Mouse (Mus musculus): Measurements from ENCODE around the gene Cdh13. TPM values are rescaled to one million over a fixed set of nuclear protein-coding genes. Genes with fewer than 3 reads are reported as not detected.

The Cdh13 gene
- polyA plus RNA-seq, 1 experiment from 2014 or later, result 5.6 TPM

- H3K4me3 ChIP-seq (ENCODE audit: low read depth, low read length), result no peak overlapping the region
- no peaks in the 10 kb centered on the region for H3K4me1 ChIP-seq (replicated peaks; ENCODE audit: control insufficient read depth, insufficient read depth, low read length)
- WGBS, result 34% methylated on average over 11 of the region's 11 CpGs
- H3K36me3 ChIP-seq (ENCODE audit: control insufficient read depth, insufficient read depth), result no peaks in the 10 kb centered on the region
- no peak for ATAC-seq
- TF ChIP-seq CTCF (IDR thresholded peaks at IDR 0.05; ENCODE audit: low read depth), result no peak
- no peaks in the 10 kb centered on the region for H3K9me3 ChIP-seq (ENCODE audit: control insufficient read depth)
- H3K9ac ChIP-seq (ENCODE audit: low read depth, low read length), result no peak overlapping the region
- H3K27ac ChIP-seq (ENCODE audit: low read depth, low read length), result no peak overlapping the region
- no peak overlapping the region for H3K4me2 ChIP-seq (replicated peaks; ENCODE audit: low read depth)
- H3K27me3 ChIP-seq (replicated peaks; ENCODE audit: control insufficient read depth, insufficient read depth, low read length), result no peaks in the 10 kb centered on the region
Measured at GRCm38 (mm10) chr8:119020781-119021180, 737.2 kb downstream of the Cdh13 start.

- TF ChIP-seq CTCF (IDR thresholded peaks at IDR 0.05; ENCODE audit: low read depth), result no peak
- H3K9me3 ChIP-seq (ENCODE audit: control insufficient read depth), result no peaks in the 10 kb centered on the region
- 88% methylated on average over 11 of the region's 11 CpGs for WGBS
- no peak overlapping the region for H3K27ac ChIP-seq (ENCODE audit: low read depth, low read length)
- H3K36me3 ChIP-seq (ENCODE audit: control insufficient read depth, insufficient read depth), result no peaks in the 10 kb centered on the region
- no peaks in the 10 kb centered on the region for H3K4me1 ChIP-seq (replicated peaks; ENCODE audit: control insufficient read depth, insufficient read depth, low read length)
- H3K4me3 ChIP-seq (ENCODE audit: low read depth, low read length), result no peak overlapping the region
- no peak for ATAC-seq
- no peak overlapping the region for H3K9ac ChIP-seq (ENCODE audit: low read depth, low read length)
- no peaks in the 10 kb centered on the region for H3K27me3 ChIP-seq (replicated peaks; ENCODE audit: control insufficient read depth, insufficient read depth, low read length)
- no peak overlapping the region for H3K4me2 ChIP-seq (replicated peaks; ENCODE audit: low read depth)
Measured at GRCm38 (mm10) chr8:119021478-119021877, 737.9 kb downstream of the Cdh13 start.

DNA sequence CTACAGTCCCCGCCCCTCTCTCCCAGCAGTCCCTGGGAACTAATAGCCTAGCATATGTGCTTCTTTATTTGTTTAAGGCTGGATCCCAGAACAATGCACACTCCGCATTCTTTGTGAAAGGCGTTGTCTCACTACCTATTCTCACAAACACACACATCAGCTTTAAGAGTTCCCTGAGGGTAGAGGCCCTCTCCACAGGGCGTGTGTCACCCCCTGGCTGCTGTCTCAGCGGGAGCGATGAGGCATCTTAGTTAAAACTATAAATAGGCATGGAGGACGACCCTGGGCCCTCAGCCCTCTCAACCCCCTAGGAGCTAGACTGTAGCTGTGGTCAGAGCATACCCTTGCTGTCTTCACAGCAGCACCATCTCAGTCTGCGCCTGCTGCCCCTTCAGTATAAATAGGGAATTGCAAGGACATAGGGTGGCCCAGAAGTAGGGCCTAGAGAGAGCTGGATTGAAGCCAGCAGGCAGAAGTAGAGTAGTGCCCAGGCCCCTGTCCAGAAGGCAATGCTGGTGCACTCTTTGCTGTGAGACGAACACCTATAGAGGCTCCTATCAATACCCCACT lies 738.9 kb downstream of the Cdh13 start:
- WGBS, result 56% methylated on average over 9 of the region's 9 CpGs
- peak; percentile 43; the same call in 1 of the 2 replicates for TF ChIP-seq CTCF (IDR thresholded peaks at IDR 0.05; ENCODE audit: low read depth)
- H3K9ac ChIP-seq (ENCODE audit: low read depth, low read length), result no peak overlapping the region
- no peaks in the 10 kb centered on the region for H3K9me3 ChIP-seq (ENCODE audit: control insufficient read depth)
- ATAC-seq, result 0 out of 2 replicates have a peak, but pooled peaks have one; percentile 22
- H3K27me3 ChIP-seq (replicated peaks; ENCODE audit: control insufficient read depth, insufficient read depth, low read length), result no peaks in the 10 kb centered on the region
- no peaks in the 10 kb centered on the region for H3K36me3 ChIP-seq (ENCODE audit: control insufficient read depth, insufficient read depth)
- no peak overlapping the region for H3K4me3 ChIP-seq (ENCODE audit: low read depth, low read length)
- H3K27ac ChIP-seq (ENCODE audit: low read depth, low read length), result no peak overlapping the region
- H3K4me1 ChIP-seq (replicated peaks; ENCODE audit: control insufficient read depth, insufficient read depth, low read length), result no peaks in the 10 kb centered on the region
- H3K4me2 ChIP-seq (replicated peaks; ENCODE audit: low read depth), result no peak overlapping the region

DNA sequence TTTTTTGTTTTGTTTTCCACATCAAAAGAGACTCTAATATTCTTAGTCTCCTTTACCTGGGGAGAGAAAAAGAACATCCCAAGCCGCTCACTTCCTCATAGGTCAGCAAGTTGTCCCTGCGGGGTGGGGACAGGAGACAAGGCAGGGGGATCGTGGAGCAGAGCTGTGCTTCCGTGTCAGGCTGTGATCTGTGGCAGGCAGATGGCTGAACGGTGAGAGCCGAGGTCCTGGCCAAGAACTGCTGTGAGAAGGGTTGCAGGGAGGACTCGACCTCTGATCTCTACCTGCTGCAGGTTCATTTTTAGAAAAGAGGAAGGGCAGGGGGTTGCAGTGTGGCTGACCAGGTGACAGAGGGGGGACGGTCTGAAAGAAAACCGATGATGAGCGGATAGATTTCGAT lies 749.9 kb downstream of the Cdh13 start:
- H3K27me3 ChIP-seq (replicated peaks; ENCODE audit: control insufficient read depth, insufficient read depth, low read length), result no peaks in the 10 kb centered on the region
- no peak overlapping the region for H3K27ac ChIP-seq (ENCODE audit: low read depth, low read length)
- no peaks in the 10 kb centered on the region for H3K36me3 ChIP-seq (ENCODE audit: control insufficient read depth, insufficient read depth)
- TF ChIP-seq CTCF (IDR thresholded peaks at IDR 0.05; ENCODE audit: low read depth), result no peak
- no peaks in the 10 kb centered on the region for H3K4me1 ChIP-seq (replicated peaks; ENCODE audit: control insufficient read depth, insufficient read depth, low read length)
- 81% methylated on average over 11 of the region's 11 CpGs for WGBS
- H3K4me3 ChIP-seq (ENCODE audit: low read depth, low read length), result no peak overlapping the region
- no peak for ATAC-seq
- no peak overlapping the region for H3K9ac ChIP-seq (ENCODE audit: low read depth, low read length)
- H3K9me3 ChIP-seq (ENCODE audit: control insufficient read depth), result 0 out of 2 replicates have a peak, but pooled peaks cover 2% of the 10 kb centered on the region
- H3K4me2 ChIP-seq (replicated peaks; ENCODE audit: low read depth), result no peak overlapping the region

DNA sequence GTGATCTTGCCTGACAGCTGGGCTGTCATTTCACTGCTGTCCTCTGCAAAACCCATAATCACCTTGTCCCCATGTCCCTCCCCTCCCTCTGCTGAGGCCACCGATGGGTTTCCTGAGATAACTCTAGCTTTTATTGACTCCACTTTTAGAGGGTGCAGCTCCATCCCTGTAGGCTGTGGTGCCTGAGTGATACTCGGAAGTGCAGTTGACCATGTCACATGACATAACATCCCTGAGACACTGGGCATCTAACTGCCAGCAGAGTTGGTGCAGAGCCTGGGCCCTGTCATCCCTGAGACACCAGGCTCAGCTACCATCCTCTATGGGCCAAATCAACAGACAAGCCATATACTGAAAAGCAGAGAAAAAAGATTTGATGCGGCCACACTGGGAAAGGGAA lies 750.5 kb downstream of the Cdh13 start:
- ATAC-seq, result no peak
- no peaks in the 10 kb centered on the region for H3K27me3 ChIP-seq (replicated peaks; ENCODE audit: control insufficient read depth, insufficient read depth, low read length)
- no peak overlapping the region for H3K9ac ChIP-seq (ENCODE audit: low read depth, low read length)
- no peak overlapping the region for H3K27ac ChIP-seq (ENCODE audit: low read depth, low read length)
- 0 out of 2 replicates have a peak, but pooled peaks cover 2% of the 10 kb centered on the region for H3K9me3 ChIP-seq (ENCODE audit: control insufficient read depth)
- 78% methylated on average over 3 of the region's 3 CpGs for WGBS
- H3K36me3 ChIP-seq (ENCODE audit: control insufficient read depth, insufficient read depth), result no peaks in the 10 kb centered on the region
- H3K4me3 ChIP-seq (ENCODE audit: low read depth, low read length), result no peak overlapping the region
- no peak for TF ChIP-seq CTCF (IDR thresholded peaks at IDR 0.05; ENCODE audit: low read depth)
- H3K4me1 ChIP-seq (replicated peaks; ENCODE audit: control insufficient read depth, insufficient read depth, low read length), result no peaks in the 10 kb centered on the region
- no peak overlapping the region for H3K4me2 ChIP-seq (replicated peaks; ENCODE audit: low read depth)

- Histone ChIP-seq H3K27ac (ENCODE audit: low read depth, low read length) (no peak overlapping the region), H3K4me3 (ENCODE audit: low read depth, low read length) (no peak overlapping the region), H3K4me1 (replicated peaks; ENCODE audit: control insufficient read depth, insufficient read depth, low read length) (no peaks in the 10 kb centered on the region), H3K4me2 (replicated peaks; ENCODE audit: low read depth) (no peak overlapping the region), H3K9ac (ENCODE audit: low read depth, low read length) (no peak overlapping the region), H3K36me3 (ENCODE audit: control insufficient read depth, insufficient read depth) (no peaks in the 10 kb centered on the region), H3K9me3 (ENCODE audit: control insufficient read depth) (no peaks in the 10 kb centered on the region), H3K27me3 (replicated peaks; ENCODE audit: control insufficient read depth, insufficient read depth, low read length) (no peaks in the 10 kb centered on the region)
- no peak for ATAC-seq
- WGBS, result 78% methylated on average over 7 of the region's 7 CpGs
- no peak for TF ChIP-seq CTCF (IDR thresholded peaks at IDR 0.05; ENCODE audit: low read depth)
Measured at GRCm38 (mm10) chr8:119035126-119035525, 751.6 kb downstream of the Cdh13 start.

DNA sequence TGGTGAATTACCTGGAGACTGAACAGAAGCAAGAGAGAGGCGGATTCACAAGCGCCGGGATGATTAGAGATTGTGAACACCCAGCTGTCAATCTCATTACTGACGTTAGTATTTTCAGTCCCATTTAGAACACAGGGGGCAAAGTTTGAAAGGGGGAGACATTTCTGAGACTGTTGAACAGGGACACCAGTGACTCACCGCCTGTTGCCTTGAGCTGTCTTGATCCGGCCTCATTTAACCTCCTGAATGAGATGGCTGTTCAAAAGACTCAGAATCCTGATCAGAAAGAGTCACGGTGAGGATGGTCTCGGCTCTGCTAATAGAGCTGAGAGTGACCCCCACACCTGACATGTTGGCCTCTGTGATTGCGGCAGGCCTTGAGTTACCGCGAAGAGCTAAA lies 754.0 kb downstream of the Cdh13 start:
- 87% methylated on average over 11 of the region's 11 CpGs for WGBS
- TF ChIP-seq CTCF (IDR thresholded peaks at IDR 0.05; ENCODE audit: low read depth), result no peak
- no peak for ATAC-seq

More for the DNA sequence above, 754.0 kb downstream of the Cdh13 start:
- Histone ChIP-seq H3K36me3 (ENCODE audit: control insufficient read depth, insufficient read depth) (no peaks in the 10 kb centered on the region), H3K4me1 (replicated peaks; ENCODE audit: control insufficient read depth, insufficient read depth, low read length) (no peaks in the 10 kb centered on the region), H3K4me3 (ENCODE audit: low read depth, low read length) (no peak overlapping the region), H3K9ac (ENCODE audit: low read depth, low read length) (no peak overlapping the region), H3K4me2 (replicated peaks; ENCODE audit: low read depth) (no peak overlapping the region), H3K27me3 (replicated peaks; ENCODE audit: control insufficient read depth, insufficient read depth, low read length) (no peaks in the 10 kb centered on the region), H3K9me3 (ENCODE audit: control insufficient read depth) (no peaks in the 10 kb centered on the region), H3K27ac (ENCODE audit: low read depth, low read length) (no peak overlapping the region)
